Mouse (Mus musculus): ENCODE results near the gene Ms4a3.

The Ms4a3 gene

DNA sequence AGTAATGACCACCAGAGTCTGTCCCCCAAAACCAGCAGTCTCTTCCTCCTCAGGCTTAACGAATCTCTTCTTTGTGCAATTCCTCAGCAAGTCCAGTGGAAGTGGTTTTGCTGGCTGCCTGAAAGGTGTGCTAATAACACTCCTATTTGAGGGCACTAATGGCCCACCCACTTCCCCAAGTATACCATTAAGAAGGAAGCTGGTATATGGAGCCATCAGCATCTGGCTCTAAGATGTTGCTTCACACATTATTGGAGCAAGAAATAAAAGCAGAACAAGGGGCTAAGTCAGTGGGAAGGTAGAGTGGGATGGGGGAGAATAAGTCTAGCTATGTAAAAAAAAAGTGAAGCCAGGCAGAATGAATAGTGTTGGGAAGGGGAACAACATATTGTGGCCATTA is at the start of gene Ms4a3:
TSS of gene Ms4a3 (minus strand) at position 120 of the 400 bp plus-strand sequence.
- DNase-seq, result no peak

DNA sequence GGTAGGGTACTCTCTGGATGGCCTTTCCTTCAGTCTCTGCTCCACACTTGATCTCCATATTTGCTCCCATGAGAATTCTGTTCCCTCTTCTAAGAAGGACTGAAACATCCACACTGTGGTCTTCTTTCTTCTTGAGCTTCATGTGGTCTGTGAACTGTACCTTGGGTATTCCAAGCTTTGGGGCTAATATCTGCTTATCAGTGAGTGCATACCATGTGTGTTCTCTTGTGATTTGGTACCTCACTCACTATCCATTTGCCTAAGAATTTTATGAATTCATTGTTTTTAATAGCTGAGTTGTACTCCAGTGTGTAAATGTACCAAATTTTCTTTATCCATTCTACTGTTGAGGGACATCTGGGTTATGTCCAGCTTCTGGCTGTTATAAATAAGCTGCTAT is 20.9 kb upstream of the Ms4a3 start:
- no peak for DNase-seq

DNA sequence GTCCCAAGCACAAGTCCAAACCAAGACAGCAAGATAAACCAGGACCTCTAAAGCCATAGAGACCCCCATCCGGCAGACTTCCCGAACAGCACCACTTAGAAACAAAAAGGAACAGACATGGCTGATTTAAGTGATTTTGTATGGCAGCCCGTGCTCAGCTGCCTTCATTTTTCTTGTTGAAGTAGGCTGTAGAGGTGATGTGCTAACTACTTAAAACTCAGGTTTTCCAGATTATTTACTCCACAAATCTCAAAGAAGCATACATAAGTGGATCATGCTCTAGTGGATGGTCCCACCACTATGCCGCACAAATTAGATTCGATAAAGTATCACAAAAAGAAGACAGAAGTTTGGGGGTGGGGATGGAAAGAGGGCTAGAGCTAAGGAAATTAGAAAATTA is 19.8 kb upstream of the Ms4a3 start, which contains the start of gene Oosp2:
TSS of gene Oosp2 (minus strand) at position 101 of the 400 bp plus-strand sequence.
- DNase-seq, result no peak

DNA sequence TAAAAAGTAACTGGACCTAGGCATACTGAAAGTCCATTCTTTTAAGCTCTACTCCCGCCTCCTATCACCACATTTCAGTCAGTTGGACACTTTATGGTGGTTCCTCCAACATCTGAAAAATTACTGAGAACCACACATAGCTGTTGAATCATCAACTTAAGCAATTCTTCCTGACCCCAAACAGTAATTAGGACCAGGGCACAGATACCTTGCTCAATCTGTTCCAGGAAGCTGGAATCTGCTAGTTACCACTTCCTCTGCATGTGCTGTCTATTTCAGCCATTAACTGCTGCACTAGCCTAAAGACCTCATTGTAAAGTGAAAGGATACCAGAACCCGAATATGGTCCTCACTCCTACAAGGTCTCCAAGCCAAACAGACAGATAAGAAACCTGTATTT is 18.5 kb upstream of the Ms4a3 start:
- DNase-seq, result no peak

DNA sequence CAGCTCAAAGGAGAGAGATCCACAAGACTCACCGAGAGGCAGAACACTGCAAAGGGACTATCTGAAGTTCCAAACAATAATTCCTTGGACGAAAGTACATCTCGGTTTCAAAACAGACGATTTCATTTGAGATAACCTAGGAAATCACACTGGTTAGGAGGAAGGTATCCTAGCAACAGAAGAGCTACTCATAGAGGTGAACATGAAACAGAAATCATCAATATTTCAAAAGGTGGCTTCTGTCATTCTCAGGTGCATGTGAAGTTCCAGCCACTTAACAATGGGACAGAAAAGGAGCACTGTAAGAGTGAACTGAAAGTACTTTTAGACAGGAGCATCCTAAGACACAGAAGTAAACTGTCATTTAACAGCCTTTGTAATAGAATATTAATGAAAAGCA is 8.9 kb upstream of the Ms4a3 start:
- no peak for DNase-seq

DNA sequence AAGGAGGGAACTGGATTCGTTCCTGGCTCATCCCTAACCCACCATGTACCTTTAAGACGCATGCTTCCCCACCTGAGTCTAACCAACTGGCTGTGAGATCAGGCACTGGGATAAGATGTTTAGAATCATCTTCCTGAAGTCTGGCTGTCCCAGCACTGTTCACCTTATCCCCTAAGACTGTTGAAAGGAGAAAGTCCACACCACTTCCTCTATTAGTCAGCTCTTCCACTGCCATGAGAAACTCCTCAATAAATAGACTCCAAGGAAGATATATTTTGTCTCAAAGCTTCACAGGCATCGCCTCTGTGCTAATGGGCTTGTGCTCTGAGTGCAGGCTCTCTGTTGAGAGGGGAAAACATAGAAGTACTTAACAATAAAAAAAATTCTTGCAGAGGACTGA is 5.5 kb upstream of the Ms4a3 start:
- no peak for DNase-seq

DNA sequence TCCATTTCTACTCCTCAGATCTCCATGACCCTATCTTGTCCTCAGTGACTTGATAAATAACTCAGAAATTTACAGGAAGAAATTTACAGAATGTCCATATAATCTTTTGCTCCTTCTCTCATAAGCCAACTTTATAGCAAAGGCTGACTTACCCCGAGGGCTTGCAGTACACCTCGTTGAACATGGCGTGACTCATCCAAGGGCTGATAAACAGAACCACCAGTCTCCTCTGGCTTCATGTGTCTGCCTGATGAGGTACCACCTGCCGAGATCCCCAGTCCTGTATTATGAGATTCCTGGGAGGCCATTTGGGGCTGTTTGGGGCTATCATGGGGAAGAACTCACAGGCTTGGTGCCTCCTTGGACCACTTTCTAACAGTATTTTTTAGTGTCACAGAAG is 1.6 kb downstream of the Ms4a3 start:
- DNase-seq, result no peak

DNA sequence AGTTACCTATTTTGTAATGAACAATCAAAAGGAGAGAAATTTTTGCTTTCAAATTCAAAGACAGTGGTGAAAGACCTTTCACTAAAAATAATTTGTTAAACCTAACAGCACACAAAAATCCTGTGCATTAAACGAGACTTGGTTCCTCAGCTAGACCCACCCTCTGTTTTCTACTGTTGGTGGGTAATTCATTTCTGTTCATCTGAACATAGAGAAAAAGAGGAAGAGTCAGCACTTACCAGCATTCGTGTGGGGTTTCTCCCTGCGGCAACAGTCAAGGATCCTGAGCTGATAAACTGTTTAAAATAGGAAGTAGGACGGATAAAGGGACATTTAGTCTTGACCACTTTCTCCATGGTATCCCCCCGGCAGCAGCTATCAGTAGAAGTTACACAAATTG is 5.1 kb downstream of the Ms4a3 start:
- DNase-seq, result no peak

DNA sequence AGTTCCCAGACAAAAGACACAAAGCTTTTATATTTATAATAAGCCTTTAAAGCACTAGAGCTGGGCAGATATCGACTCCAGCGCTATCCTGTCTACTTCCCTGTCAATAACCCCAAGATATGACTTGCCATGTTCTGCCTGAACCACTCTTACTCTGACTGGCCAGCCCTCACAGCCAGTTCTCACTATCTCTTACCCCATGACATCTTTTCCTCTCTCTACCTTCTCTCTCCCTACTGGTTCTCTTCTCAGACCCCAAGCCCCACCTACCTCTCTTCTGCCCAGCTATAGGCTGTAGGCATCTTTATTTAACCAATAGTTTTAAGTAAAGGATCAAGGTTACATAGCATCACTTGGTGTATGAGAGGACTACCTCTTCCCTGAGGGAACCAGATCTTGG is 6.3 kb downstream of the Ms4a3 start:
- DNase-seq, result no peak

DNA sequence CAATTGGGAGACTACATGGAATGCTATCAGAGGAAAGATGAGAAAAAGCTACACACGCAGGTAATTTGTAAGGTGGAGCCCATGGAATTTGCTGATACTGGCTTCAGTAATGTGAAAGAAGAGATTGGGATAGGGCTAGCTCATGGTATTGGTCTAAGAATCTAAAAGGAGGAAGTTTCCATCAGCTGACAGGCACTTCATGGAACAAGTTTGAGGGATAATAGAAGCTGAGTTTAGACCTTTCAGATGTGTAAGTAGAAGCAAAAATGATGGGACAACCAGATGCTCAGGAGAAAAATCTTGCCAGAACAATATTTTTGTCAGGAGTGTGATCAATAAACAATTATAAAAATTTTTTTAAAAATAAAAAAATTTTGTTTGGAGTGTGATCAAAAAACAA is 6.9 kb downstream of the Ms4a3 start:
- DNase-seq, result no peak

DNA sequence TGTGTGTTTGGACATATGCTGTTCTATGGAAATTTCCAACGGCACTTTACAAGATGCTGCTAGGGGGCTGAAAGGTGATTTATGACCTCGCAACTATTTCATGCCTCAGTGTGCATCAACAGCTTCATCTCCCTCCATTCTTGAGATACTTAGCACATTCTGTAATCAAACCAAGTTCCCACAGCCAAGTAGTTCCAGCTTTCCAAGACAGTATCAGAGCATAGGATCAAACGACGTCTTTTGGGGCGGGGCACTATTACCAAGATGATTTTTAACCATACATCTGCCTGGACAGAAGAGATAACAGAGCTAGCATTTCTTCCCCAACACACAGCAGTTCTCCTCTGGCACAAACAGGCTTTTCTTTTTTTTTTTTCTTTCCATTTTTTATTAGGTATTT is 15.4 kb downstream of the Ms4a3 start:
- no peak for DNase-seq

DNA sequence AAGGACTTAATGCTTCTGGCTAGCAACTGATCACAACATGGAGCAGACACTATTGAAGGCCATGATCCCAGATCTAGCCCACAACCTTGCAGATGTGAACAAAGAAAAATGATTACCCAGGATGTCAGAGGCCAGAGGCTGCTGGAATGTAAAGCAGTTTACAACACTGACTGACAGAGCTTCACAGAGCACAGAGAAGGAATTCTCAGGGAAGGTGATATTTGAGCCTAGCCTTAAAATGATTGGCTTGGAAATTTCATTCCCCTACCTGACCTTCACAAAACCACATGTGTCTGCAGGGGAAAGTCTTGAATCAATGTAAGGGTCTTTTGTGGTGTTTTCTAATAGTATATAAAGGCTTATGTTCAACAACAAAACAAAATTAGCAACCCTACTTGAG is 15.9 kb downstream of the Ms4a3 start:
- DNase-seq, result no peak

DNA sequence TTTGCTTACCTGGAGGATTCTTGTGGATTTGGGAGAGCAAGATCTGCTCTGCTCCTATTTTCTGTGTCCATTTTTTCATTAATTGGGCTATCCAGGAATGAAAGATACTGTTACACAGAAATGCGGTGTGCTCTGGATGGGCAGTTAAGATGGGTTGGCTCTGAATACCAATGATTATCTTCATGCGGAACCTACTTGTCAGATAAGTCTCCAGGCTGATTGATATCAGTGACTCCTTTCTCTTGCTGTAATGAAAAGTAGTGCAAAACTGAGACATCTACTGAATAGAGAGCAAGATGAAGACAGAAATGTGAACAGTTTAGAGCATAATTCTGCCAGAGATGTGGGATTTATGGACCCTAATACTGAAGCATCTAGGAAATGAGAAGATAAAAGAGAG is 17.1 kb downstream of the Ms4a3 start, which contains the start of gene Ms4a2:
TSS of gene Ms4a2 (minus strand) at position 169 of the 400 bp plus-strand sequence.
- DNase-seq, result no peak

DNA sequence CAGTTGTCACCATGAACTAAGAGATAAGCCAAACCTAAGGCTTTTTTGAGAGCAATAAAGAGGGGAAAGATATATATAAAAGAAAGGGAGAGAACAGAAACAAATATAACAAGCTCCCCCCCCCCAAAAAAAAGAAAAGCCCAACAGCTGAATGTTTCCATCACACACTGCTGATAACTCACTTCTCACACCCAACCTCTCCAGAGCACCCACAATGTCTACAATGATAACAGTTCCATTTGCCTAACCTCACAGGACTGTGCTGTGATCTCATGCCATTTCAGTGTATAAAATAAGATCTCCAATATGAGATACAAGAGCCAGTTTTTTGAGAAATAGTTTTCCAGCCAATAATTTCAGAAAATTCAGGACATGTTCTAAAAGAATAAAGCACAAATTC is 22.7 kb downstream of the Ms4a3 start:
- DNase-seq, result no peak

DNA sequence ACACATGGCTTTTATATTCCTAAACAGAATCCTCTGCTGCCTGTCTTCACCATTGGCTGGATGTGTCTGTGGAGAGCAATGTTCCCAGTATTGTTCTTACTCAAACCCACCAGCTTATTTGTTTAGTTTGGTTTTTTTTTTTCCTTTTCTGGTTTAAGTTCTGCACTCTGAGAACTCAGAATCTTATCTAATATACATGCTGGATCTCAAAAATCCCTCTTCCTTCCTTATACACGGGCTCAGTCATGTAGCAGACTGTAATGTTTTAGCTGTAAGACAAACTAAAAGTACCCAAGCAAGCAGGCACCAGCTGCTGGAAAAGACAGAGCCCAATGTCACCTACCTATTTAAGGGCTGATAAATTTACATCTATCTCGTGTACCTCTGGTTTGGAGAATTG is 25.8 kb downstream of the Ms4a3 start:
- DNase-seq, result no peak

DNA sequence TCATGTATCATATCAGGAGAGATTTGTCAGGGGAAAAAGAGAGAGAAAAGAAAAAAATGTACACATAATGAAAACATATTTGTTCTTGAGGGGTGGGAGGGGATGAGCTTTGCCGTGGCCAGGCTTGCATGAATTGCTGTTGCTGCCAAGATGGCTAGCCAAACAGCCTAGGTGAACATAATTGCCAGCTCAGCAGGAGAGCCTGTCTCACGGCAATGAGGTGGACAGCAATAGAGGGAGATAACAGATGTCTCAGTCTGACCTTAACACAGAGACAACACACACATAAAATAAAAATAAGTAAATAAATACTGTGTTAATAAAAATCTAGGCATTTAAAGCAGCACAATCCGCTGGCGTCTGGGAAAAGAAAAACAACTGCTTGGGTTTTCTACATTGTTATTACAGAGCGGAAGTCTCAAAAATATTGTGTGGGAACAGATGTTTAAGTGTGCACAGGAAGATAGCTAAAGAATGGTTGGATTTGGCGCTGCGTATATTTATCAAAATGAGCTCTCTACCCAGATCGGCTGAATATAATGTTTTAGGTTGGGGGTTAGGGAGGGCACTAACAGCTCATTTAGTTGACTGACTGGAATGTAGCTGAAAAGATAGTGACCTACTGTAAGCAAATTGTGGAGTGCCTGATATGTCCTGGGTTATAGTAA is 26.7 kb downstream of the Ms4a3 start:
- no peak for DNase-seq

DNA sequence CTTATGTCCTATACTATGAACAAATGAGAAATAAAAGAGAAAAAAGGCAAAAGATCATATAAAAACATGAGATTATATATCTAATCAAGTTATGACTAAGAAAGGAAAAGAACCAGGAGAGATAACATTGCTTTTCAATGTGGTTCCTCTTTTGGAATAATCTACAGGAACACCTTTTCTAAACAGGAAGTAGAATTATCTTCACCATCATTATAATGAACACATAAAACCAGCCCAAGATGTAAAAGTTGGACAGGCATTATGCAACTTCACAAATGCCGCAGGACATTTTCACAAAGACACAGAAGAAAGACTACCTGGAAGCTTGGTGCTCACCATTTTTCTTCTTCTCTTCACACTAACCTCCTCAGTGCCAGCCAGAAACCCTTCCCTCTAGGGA is 27.6 kb downstream of the Ms4a3 start:
- no peak for DNase-seq

DNA sequence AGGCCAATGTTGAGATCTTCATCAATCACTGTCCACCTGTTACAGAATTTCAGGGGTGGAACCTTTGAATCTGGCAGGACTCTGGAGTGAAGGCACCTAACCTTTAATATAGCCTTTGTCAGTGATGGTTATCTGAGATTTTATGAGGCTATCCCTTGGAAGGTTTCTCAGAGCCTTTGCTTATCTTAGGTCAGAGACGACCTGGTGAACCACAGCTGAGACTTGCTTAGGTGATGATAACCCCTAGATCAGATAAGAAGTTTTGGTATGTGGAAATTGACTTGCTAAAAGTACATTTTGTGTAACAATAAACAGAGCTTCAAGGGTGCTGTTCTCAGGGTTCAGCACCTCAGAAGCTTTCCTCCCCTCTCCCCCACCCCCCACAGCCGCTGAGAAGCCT is 28.4 kb downstream of the Ms4a3 start:
- DNase-seq, result no peak

DNA sequence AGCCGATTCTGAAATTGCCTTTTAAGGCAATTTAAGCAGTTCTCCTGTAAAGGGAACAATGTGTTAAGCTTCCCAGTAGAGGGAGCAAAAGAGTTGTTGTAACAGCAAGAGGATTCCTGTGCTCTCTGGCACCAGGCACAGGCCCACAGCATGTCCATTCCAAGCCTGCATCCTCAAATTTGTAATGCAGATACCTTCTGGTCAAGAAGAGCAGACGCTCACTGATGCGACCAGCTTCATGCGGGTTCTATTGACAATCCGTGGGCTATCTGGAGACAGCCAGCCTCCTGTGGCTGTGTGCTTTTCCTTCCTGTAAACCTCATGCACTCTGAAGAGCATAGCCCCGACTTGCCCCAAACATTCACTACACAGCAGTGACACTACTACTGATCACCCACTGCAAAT is 29.1 kb downstream of the Ms4a3 start:
- DNase-seq, result no peak

DNA sequence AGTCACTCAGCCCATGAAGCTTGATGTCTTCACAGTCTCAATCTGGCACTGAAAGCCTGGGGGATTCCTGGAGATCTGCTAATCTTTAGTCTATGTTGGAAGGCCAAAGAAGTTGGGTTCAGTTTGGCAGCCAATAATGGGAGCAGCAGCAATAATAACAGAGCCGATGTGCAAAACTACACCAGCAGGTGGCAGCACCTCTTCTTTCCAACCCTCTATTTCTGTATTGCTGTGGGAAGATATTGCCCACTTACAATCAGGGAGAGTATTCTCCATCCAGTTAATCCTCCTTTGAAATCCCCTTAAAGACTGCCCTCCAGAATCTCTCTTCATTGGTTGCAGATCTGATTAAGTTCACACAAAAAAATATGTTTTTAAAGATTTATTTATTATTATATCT is 32.5 kb downstream of the Ms4a3 start:
- no peak for DNase-seq

DNA sequence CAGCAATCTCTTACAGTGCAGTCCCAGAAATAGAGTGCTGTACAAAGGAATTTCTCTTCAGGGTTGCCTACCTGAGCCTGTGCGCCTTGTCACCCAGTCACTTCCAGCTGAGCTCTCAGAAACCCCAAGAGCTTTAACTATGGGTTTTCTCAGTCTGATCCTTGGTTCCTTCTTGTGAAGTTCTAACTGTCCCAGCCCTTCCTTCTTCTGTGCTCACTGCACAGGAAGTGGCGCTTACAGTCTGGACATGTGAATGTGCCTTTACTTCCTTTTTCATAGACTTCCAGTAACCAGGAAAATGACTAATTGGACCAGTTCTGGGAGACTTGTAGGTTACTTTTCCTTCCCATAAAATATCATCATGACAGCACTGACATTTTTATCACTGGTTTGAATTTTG is 36.0 kb downstream of the Ms4a3 start, which contains the start of gene Ms4a6d:
TSS of gene Ms4a6d (minus strand) at position 247 of the 400 bp plus-strand sequence.
- no peak for DNase-seq

DNA sequence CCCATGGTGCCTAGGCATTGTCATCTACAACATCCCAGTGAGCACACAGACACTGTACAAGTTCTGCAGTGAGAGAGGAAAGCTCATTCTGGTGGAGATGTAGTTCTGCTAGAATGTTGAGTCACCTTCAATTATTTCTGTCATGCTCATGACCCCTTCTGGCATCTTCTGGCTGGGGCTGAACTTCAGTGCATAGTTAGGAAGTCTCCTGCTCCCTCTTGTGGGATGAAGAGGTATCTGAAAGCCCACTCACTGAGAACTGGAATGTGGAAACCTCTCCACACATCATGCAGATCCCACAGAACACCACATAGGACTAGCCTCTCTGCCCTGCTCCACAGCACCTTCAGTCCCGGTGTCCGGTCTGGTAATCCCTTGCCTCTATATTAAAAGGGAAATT is 38.6 kb downstream of the Ms4a3 start:
- DNase-seq, result no peak

DNA sequence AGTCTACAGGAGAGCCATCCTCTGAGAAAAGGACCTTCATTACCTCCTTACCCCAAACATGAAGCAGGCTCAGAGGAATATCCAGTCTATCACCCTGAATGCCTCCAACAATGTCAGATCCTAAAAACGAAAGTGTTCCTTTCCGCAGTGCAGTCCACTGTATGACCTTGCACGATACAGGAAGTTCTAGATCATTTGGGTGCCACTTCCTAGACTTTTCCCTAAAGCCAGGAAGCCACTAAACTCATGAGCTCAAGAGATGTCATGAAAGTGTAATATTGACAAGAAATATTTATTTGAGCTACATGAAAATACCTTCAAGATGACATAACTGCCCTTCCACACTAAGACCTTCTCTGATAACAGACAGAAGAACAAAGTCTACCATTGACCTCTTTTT is 39.3 kb downstream of the Ms4a3 start:
- DNase-seq, result no peak

DNA sequence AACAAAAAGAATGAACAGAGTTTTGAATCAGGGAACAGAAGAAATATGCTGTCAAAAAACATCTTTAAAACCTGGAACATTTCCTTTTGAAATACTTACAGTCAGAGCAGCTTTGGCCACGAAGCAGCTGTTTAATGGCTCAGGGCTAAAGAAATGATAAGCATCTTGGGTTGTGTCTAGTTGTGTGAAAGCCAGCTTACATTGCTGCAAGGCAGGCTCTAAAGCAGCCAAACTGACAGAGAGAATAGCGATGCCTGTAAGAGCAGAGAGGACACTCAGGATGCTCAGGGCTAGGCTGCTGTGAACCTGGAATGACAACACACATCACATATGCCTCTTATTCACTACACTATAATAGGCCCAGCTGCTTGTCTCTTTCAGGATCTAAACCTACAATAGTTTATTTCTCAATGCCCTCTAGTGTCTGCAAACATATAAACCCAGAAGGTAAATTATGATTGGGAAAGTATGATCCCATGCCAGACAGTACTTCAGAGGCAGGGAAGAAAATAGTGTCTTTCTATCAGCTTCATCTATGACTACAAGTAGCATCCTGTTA is 50.7 kb downstream of the Ms4a3 start:
- DNase-seq, result no peak

DNA sequence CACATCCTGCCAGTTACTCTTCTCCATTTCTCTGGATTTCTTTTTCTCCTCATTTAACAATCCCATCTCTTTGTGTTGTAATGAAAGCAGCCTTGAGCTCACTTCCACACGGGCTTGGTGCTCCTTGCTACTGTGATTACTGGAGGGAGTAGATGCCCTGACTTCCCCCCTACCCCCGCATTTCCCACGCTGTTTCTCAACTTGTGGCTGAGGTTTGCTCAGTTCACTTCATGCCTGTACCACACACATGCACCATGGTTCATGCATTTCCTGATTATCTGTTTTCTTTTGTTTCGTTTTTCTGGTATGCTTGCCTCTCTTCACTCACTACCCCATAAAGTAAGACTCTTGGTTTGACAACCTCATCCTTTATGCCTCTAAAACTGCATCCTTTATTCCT is 51.4 kb downstream of the Ms4a3 start:
- DNase-seq, result no peak
